Mouse (Mus musculus) liver, adult (tissue): ENCODE results near the gene Atp5c1.

Experiments used
- GATA4 ChIP-seq: IDR thresholded peaks from 2 replicates; pipeline ENCODE4 v1.6.1; 2014; ENCODE audit warnings: mild to moderate bottlenecking, low read length; ENCODE audit not compliant: insufficient replicate concordance

Gene Atp5c1

DNA sequence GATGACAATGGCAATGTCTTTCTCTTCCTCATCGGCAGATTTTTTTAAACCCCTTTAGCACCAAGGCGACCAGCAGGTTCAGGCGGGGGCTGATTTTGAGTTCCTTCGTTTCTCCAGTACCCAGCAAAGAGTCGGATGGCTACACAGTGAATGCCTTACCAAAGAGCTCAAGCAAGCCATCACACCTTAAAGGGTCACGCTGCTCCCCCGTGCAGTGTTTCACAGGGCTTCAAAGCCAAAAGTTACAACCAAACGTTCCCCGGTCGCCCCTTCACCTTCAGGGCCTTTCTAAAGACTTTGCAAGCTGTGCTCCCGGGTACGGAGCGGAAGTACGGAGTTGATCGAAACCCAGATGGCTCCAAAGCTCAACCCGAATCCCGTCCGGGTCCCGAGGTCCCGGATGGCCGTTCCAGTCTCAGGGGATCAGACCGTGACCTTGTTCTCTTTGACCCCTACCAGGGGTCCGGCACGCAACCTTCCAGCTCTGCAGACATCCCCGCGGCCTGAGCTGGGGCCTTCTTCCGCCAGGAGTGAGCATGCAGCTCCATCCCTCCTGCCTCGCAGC is 483 bp downstream of the Atp5c1 start:
- no peak for TF ChIP-seq GATA4

DNA sequence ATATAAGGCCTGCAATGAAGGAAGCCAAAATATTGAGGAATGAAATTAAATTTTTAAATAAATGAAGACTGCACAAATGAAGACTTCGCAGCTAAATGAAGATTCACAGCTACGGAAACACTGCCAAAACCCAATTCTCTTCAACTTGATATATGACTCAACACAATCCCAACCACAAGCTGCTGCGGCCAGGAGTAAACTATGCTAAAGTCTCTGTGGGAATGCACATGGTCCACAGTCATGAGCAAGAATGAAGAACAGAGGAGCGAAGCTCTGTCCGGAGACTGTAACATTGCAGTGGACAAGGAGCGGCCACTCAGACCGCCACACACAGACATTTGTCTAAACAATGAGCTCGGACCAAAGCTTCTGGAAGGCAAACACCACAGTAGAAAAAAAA is 3.6 kb downstream of the Atp5c1 start:
- no peak for TF ChIP-seq GATA4

DNA sequence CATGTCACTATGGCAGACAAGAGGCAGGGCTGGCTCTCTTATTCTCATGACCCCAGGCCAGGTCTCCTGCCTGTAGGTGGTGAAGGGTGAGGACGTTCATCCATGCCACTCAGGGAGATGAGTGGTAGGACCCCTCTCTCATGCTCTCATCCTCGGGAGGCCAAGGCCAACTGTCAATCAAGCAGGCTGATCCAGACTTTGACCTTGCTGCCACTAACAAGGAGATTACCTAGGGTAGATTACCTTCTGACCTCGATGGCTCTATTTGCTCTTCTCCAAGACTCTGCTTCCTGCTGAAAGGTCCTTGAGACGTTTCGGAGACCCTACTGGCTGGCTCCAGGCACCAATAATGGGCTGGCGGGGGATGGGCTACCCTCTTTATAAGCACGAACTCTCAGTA is 5.8 kb downstream of the Atp5c1 start:
- no peak for TF ChIP-seq GATA4

DNA sequence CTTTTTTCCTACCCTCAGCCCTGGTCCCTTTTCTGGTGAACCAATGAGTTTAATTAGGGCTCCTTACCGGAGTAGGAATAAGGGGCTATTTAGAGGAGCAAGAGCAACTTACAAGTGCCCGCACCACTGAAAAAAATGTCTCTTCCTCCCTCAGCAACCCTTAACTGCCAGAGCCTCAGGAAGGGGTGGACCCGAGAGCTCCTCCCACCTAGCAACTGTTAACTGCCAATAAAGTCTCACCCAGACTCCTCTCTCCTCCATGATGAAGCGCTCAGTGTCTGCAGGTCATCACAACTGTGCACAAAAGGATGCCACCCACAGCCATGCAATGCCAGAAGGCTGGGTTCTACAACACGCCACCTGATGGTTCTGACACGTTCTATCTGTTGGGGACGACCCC is 8.6 kb downstream of the Atp5c1 start:
- no peak for TF ChIP-seq GATA4

DNA sequence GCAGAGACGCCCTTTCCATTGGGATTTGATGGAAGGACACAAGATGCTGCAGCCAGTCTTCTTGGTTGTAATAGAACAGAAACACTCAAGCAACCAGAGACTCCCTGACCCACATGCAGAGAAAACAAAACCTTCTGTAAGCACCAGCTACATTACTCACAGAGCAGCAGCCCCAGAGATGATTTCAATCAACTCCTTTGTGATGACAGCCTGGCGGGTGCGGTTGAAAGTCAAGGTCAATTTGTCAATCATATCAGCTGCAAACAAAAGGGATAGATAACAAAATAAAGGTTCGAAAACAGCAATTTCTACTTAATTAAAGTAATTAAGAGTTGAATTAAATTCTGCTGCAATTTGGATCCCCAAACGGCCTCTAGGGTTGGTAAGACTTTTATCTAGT is 21.5 kb downstream of the Atp5c1 start:
- TF ChIP-seq GATA4 = no peak

DNA sequence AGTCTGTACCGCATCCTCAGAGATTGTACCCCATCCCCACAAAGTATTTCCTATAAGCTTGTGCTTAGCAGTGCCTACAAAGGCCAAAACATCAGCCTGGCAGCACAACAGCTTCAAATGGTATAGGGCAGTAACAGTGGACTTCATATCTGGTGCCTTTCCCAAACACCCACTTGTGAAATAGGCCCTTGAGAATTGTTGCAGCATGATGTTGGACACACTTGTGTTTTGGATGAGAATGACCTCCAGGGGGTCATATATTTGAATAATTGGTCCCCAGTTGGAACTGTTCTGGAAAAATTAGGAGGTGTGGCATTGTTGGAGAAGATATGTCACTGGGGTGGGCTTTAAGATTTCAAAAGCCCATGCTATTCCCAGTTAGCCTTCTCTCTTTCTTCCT is 28.3 kb downstream of the Atp5c1 start:
- no peak for TF ChIP-seq GATA4

DNA sequence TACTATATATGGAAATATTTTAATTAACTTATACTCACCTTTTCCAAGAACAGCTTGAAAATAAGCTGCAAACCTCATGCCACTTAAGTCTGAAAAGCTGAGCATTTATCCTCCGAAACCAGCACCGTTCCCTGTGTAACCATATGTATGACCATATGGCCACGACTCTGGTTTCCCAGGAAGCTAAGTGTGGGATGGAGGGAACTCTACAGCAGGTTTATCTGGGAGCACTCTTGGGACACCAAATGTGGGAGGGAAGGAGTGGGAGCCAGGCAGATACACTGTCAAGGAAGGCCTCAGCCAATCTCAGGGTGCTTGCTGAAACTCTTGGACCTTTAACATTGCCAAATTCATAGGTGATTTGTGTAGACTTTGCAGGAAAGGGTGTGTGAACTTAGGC is 29.4 kb downstream of the Atp5c1 start:
- no peak for TF ChIP-seq GATA4

DNA sequence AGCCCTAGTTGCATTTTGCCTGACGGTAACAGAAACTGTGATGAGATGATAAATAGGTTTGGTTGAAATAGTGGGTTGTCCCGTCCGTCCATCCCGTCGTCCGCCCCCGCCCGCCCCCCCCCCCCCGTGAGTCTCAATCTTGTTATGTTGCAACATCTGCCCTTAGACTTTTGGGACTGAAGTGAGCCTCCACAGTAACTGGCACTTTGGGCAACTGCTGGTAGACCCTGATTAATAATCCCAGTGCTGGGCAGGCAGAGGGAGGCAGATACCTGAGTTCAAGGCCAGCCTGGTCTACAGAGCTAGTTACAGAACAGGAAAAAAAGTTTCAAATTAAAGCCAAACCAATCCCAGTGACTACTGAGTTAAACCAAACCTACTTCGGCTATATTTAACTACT is 30.9 kb downstream of the Atp5c1 start:
- TF ChIP-seq GATA4 = no peak

DNA sequence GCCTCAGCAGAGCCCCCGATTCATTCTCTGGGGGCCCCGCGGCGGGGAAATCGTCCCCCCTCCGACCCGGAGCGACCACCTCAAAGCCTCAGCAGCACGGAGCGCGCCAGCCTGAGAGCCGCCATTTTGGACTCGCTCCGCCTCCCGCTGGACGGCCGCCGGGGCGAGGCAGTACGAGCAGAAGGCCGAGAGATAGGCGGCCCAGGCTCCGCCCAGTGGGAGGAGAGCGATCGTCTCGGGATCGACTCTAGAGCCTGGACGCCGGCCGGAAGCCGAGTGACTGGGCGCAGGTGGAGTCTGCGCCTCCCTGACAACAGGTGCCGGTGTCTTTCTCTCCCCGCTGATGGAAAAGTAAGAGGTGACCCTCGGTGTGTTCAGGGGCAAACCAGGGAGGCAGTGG is 31.8 kb downstream of the Atp5c1 start, which contains the start of gene Taf3:
TSS of gene Taf3 (minus strand) at position 136 of the 400 bp plus-strand sequence.
- peak; percentile 75; the same call in 1 of the 2 replicates for TF ChIP-seq GATA4

DNA sequence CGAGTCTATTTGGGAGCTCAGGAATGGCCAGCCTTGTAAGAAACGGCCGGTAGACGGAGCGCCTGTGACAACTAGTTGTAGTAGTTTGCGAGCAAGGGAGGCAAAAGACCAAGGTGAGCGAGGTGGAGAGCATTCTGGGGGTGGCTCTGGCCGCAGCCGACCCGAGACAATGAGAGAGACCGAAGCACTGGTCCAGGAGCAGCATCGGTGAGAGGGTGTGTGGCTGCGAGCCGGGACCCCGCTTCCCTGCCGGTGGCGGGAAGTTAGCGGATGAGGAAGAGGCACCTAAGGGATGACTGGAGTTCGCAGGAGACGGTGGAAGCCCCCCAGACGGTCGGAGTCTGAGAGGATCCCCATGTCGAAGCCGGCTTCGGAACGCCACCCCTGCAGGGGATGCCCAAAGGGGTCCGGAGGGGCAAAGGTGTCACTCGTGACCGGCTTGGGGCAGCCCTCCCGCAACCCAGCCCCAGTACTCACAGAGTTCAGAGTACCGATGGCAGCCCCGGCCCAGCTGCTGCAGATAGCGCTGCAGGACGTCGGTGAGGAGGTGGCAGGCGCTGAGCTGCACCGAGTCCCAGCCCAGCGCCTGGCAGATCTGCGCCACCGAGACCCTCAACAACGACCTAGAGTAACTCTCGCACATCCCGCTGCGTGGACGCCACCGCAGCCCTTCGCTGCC is 32.4 kb downstream of the Atp5c1 start:
- no peak for TF ChIP-seq GATA4

DNA sequence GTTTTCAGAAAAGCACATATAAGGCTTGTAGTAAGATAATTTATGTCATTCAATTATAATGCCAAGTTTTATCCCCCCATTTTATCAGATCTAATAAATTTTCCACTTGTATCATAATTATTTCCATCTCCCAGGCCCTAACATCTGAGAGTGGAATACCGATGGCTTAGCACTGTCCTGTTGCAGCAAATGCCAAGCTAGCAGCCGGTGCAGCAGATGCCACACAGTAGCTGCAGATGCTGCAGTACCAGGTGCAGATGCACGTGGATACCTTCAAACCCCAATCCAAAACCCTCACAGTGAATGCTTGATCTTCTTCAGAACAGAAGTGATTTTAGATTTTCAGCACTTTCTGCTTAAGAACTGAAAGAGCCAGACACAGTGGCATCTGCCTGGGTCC is 45.3 kb downstream of the Atp5c1 start:
- TF ChIP-seq GATA4 = no peak

DNA sequence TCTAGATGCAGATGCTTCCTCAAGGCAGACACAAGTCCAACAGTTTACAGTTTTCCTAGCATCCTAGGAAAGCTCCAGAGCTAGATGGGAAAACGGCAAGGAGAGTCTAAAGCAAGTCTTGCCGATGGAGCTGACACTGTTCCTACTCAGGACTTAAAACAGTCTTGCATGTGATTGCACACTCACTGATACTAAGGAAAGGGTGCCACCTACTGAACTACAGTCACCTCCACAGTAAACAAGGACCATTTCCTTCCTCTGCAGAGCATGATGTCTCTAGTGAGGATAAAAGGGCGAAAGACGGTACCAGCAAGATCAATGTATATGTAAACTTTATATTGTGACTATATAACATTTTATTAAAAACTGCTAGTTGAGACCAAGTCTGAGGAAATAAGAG is 46.6 kb downstream of the Atp5c1 start:
- TF ChIP-seq GATA4 = no peak

DNA sequence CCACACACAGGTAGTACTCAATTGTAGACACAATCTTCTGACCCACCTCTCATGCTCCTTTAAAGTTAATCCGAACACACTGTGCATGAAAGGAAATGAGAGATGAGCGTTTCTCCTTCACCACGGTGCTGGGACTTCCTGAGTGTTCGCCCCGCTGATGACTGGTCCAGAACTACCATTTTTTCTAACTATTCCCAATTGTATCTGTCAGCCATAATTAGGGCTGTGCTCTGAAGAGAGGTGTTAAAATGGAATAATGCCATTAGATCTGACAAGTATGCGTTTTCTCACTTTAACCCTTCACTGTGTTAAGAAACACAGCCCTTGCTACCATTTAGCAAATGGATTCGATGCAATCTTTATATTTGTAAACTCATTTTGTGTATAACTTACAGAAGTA is 50.6 kb downstream of the Atp5c1 start:
- no peak for TF ChIP-seq GATA4

DNA sequence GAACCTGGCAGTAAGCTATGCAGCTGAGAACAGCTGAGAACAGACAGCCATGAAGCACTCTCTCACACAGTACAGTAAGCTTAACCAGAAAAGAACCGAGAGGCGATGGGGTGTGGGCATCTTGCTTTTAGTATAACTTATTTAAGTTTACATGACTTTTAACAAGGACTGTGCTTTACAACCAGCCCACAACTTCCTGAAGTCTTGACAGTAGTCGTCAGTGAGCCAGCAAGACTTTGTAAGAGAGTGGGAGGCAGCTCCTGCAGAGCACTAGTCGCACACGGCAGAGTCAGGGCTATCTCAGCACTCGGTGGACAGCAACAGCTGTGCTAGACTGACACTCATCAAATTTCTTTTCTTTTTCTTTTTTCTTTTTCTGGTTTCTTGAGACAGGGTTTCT is 56.0 kb downstream of the Atp5c1 start:
- TF ChIP-seq GATA4 = no peak

DNA sequence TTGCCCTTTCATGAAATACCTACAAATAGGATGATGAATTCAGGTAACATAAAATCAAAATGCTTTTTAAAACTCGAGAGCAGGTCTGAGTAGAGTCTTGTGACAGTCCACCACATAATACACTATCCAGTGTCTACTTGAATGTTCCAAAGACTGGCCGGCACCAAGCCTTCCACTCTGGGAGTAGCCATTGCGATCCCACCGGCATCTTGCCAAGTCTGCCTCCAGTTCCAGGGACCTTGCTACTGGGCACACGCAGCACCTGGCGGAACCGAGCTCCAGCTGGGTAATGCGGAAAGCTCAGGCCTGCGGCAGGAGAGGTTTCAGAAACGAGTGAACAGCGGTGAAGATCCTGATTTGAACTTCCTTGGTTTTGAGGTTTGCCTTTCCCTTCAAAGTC is 59.0 kb downstream of the Atp5c1 start:
- no peak for TF ChIP-seq GATA4

DNA sequence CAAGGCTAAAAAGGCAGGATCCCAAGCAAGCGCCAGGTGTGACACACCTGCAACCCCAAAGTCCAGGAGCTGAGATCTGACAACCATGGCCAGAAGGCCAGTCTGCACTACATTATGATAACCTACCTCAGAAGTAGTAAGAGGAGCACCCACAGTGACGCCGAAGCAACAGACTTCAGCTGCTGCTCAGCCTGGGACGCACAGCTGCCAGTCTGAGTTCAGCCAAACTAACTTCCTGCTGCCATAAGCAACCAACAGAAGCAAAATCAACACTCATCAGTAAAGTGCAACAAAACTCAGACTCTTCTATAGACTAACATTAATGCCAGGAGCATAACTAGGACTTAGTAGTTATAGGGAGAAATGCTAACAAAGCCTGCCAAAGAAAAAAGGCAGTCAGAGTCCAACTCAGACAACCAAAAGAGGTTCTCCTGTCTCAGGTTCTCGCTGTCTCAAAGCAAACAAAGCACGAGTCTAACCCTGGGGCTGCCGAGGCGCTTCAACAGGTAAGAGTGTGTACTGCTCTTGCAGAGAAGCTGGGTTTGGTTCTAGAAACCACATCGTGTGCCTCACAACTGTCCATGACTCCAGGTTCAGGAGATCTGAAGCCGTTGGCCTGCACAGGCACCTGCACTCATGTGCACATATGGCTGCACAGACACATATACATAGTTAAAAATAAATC is 65.2 kb downstream of the Atp5c1 start:
- no peak for TF ChIP-seq GATA4

DNA sequence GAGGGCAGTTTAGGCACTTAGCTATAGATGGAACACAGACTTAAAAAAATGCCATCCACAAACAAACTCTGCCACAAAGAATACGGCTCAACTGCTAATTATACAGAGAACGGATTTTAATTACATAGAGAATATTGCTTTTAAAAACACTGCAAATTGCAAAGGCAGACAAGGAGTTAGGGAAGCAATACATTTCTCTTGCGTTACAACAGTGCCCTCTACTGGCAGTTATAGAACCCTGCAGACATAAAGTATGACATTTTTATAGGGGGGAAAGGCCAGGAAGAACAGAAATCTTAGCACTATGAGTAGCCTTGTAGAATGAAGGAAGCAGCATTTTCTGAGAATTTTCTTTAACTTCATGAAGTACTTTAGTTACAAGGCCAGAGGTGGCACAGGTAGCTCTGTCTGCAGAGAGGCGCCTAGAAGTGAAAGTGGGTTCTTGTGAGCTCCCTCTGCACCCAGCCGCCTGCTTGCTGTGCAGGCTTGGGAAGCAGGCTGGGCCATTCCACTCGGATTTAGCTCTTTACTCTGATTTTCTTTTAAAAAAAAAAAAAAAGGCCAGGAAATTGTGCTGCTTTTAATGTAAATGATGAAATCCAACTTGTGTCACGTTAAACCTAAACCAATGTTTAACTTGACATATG is 69.9 kb downstream of the Atp5c1 start:
- TF ChIP-seq GATA4 = no peak
